ENCODE assay signal across 18 mouse cellular contexts in the genomic region with DNA sequence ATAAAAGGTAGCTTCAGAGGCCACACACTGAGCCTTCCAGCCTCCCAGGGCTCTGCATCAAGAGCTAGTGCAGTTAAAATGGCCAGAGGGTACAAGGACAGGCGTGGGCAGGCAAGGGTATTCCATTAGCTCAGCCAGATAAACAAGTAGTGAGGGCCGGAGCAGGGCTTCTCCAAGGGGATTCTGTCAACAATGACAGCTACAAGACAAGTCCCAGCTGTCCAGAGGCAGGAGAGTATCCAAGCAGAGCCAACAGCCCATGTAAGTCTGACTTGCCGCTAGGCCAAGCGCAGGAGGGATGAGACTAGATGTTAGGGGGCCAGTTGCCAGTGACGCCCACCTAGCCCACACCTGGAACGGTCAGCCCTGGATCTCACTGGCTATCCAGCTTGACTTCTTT. TPM values are rescaled to one million over a fixed set of nuclear protein-coding genes. Genes with fewer than 3 reads are reported as not detected.
DNase-seq lines count a peak whose midpoint lies in the region; ATAC-seq and TF ChIP-seq lines count a peak whose summit lies in the region.
"Had no signal": no experiment of that assay in that cellular context is flagged by ENCODE, and none has a peak within 500 bp of the region (broad histone marks: within the 10 kb centered on the region; RNA-seq: fewer than 3 reads in every experiment).

No protein-coding gene starts in this region.

- H3K27me3 ChIP-seq in heart, embryonic 10.5 days (ENCODE audit: insufficient read depth, poor library complexity, severe bottlenecking), result no peaks in the 10 kb centered on the region
- no peaks in the 10 kb centered on the region for H3K27me3 ChIP-seq in kidney, embryonic 16.5 days (ENCODE audit: insufficient read depth, low read length)
- H3K27me3 ChIP-seq in kidney, adult 2 months (replicated peaks; ENCODE audit: control insufficient read depth, insufficient read depth, low read length), result no peaks in the 10 kb centered on the region
- H3K27me3 ChIP-seq in spleen, adult 2 months (ENCODE audit: control insufficient read depth, insufficient read depth, low read length), result no peaks in the 10 kb centered on the region
- H3K27me3 ChIP-seq: forebrain, embryonic 15.5 days; liver, embryonic 13.5 days had no signal

- TF ChIP-seq CTCF in kidney, adult 2 months (conservative IDR thresholded peaks at IDR 0.05; ENCODE audit: insufficient read depth, insufficient read length, low read depth, low read length), result no peak
- TF ChIP-seq CTCF in spleen, adult 2 months (IDR thresholded peaks at IDR 0.05; ENCODE audit: extremely low read depth, insufficient read depth, insufficient read length, insufficient replicate concordance), result no peak

- H3K4me2 ChIP-seq in kidney, embryonic 16.5 days (replicated peaks; ENCODE audit: low read depth, low read length), result no peak overlapping the region
- H3K4me2 ChIP-seq: forebrain, embryonic 15.5 days; liver, embryonic 13.5 days had no signal

- 45% methylated on average over 6 of the region's 6 CpGs for WGBS in heart, embryonic 10.5 days
- 35% methylated on average over 6 of the region's 6 CpGs for WGBS in kidney, embryonic 16.5 days
- WGBS in kidney, adult 2 months, result 80% methylated on average over 6 of the region's 6 CpGs
- WGBS in spleen, adult 2 months, result 87% methylated on average over 6 of the region's 6 CpGs

- H3K36me3 ChIP-seq in heart, embryonic 10.5 days, result 0 out of 2 replicates have a peak, but pooled peaks cover 4% of the 10 kb centered on the region
- H3K36me3 ChIP-seq in kidney, embryonic 16.5 days (ENCODE audit: insufficient read depth, low read length), result no peaks in the 10 kb centered on the region
- H3K36me3 ChIP-seq in kidney, adult 2 months (ENCODE audit: control insufficient read depth, insufficient read depth, low read length), result no peaks in the 10 kb centered on the region
- peaks cover 7% of the 10 kb centered on the region; the same call in 1 of the 2 replicates for H3K36me3 ChIP-seq in spleen, adult 2 months (ENCODE audit: control insufficient read depth, insufficient read depth, low read length)
- H3K36me3 ChIP-seq: forebrain, embryonic 15.5 days; limb, embryonic 10.5 days; liver, embryonic 13.5 days had no signal

- no peaks in the 10 kb centered on the region for H3K9me3 ChIP-seq in heart, embryonic 10.5 days
- no peaks in the 10 kb centered on the region for H3K9me3 ChIP-seq in kidney, embryonic 16.5 days (ENCODE audit: low read length)
- H3K9me3 ChIP-seq: forebrain, embryonic 15.5 days; G1E; limb, embryonic 10.5 days; liver, embryonic 13.5 days had no signal

- no peak overlapping the region for H3K9ac ChIP-seq in kidney, embryonic 16.5 days (replicated peaks; ENCODE audit: low read length)
- H3K9ac ChIP-seq: forebrain, embryonic 15.5 days; liver, embryonic 13.5 days had no signal

- no peak overlapping the region for H3K4me3 ChIP-seq in heart, embryonic 10.5 days
- no peak overlapping the region for H3K4me3 ChIP-seq in kidney, embryonic 16.5 days (ENCODE audit: low read length)
- H3K4me3 ChIP-seq in kidney, adult 2 months (ENCODE audit: insufficient read depth, low read depth, low read length), result no peak overlapping the region
- H3K4me3 ChIP-seq in spleen, adult 2 months (ENCODE audit: extremely low read depth, insufficient read depth, insufficient read length), result no peak overlapping the region
- H3K4me3 ChIP-seq: forebrain, embryonic 15.5 days; gastrocnemius, adult 2 months; limb, embryonic 10.5 days; liver, embryonic 13.5 days had no signal

- DNase-seq in heart, embryonic 10.5 days (ENCODE audit: low spot score), result peak; percentile 86
- no peak for DNase-seq in heart, adult 8-10 months (ENCODE audit: low spot score)
- DNase-seq in kidney, adult 2 months, result no peak
- no peak for DNase-seq in spleen, adult 2 months (ENCODE audit: low read depth in 1 of 2, low spot score in 2 of 2)
- no peak for DNase-seq in spleen, adult 18-20 months
- DNase-seq in lung, postnatal 10 days, result peak; percentile 56
- DNase-seq in left cerebral cortex, adult 11 months (ENCODE audit: low spot score), result no peak
- DNase-seq: adrenal gland, adult 2 months; cerebellum, adult 18-20 months; gastrocnemius, adult 2 months; layer of hippocampus, postnatal 36 days; liver, embryonic 13.5 days; right cerebral cortex, postnatal 25 days; thymus, postnatal 14 days had no signal

- peak; percentile 88 for ATAC-seq in kidney, embryonic 16.5 days (ENCODE audit: low FRiP score, low TSS enrichment)
- ATAC-seq: forebrain, embryonic 15.5 days had no signal

- no peak for TF ChIP-seq POLR2A in kidney, adult 2 months (IDR thresholded peaks at IDR 0.05; ENCODE audit: low read depth, low read length)
- no peak for TF ChIP-seq POLR2A in spleen, adult 2 months (IDR thresholded peaks at IDR 0.05; ENCODE audit: low read depth, low read length)

- H3K4me1 ChIP-seq in heart, embryonic 10.5 days, result peaks cover 38% of the 10 kb centered on the region
- H3K4me1 ChIP-seq in kidney, embryonic 16.5 days (ENCODE audit: insufficient read depth, low read length), result peaks cover 35% of the 10 kb centered on the region
- no peaks in the 10 kb centered on the region for H3K4me1 ChIP-seq in kidney, adult 2 months (ENCODE audit: control insufficient read depth, insufficient read depth, low read length)
- H3K4me1 ChIP-seq in spleen, adult 2 months (ENCODE audit: control insufficient read depth, insufficient read depth, insufficient read length), result peaks cover 31% of the 10 kb centered on the region

- H3K27ac ChIP-seq in heart, embryonic 10.5 days, result peak overlapping the region; percentile 45
- H3K27ac ChIP-seq in kidney, embryonic 16.5 days (ENCODE audit: low read length), result peak overlapping the region; percentile 54; the same call in 1 of the 2 replicates
- no peak overlapping the region for H3K27ac ChIP-seq in kidney, adult 2 months (ENCODE audit: insufficient read depth, low read depth, low read length)
- H3K27ac ChIP-seq in spleen, adult 2 months (ENCODE audit: insufficient read depth, low read length), result peak overlapping the region; percentile 62
- H3K27ac ChIP-seq: forebrain, embryonic 15.5 days; gastrocnemius, adult 2 months; limb, embryonic 10.5 days; liver, embryonic 13.5 days had no signal

RNA-seq across cellular contexts. Expression of a gene that starts 34.8 kb away (rescaled TPM):
- polyA plus RNA-seq in heart, embryonic 10.5 days (2016; fragmentation: Nextera tagmentation; extraction: Ambion mirVana), result 60.7 and 64.9 TPM in 2 replicates
- total RNA-seq in heart, adult 8-10 months (2022), result 10 to 100 TPM; 18.1 to 26.6 (median 22.1) TPM
- polyA plus RNA-seq in kidney, embryonic 16.5 days (2015; fragmentation: Nextera tagmentation; extraction: Ambion mirVana), result 50.5 and 54.7 TPM in 2 replicates
- polyA plus RNA-seq in kidney, adult 2 months (2012; rRNA removed), result 7.5 and 9.0 TPM in 2 replicates
- 68.3 and 127 TPM in 2 replicates for polyA plus RNA-seq in spleen, adult 2 months (2012; rRNA removed)

Comparison
In these comparisons a context has a peak if more than half of its experiments do, and no peak if none do; other contexts are left out.
1. DNase-seq: peak in heart, embryonic 10.5 days (single experiment) and lung, postnatal 10 days (single experiment); none in heart, adult 8-10 months (single experiment), kidney, adult 2 months (single experiment), spleen, adult 2 months (0 of 2), spleen, adult 18-20 months (0 of 2) and left cerebral cortex, adult 11 months (single experiment).